8 mouse cellular contexts compared by ENCODE assay signal in the genomic region with DNA sequence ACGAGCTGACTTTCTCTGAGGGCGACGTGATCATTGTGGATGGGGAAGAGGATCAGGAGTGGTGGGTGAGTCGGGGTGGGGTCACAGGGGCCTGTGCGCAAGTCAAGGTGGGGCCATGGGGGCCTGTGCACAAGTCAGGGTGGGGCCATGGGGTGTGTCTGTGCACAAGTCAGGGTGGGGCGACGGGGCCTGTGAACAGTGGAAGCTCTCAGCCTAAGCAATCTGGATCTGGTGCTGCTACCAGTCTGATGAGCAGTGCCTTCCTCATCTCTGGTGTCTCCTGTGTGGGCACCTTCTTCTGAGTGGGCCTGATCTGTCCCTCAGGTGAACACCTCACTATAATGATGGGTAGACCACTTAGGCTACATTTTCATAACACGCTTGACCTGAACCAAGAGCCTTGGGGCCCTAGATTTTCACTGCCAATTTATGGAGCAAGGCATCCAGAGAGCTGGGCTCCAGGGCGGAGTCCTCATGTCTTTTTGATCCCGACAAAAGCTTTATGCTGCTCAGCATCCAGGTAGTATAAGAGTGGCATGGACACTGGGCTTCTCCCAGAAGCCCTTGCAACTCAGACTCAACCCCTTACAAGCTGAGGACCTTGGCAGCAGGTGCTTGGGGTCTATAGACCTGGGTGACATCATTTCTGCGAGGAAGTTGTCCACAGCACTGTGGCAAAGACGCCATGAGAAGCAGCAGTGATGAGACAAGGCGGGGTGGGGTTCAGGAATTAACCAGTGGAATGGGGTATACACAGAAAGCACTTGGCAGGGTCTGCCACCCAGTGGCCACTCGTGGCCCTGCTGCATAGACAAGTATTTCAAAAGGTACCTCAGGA. TPM values are rescaled to one million over a fixed set of nuclear protein-coding genes. Genes with fewer than 3 reads are reported as not detected.
A peak's percentile ranks its signal among the peaks of the same experiment; 100 is the strongest.
DNase-seq lines count a peak whose midpoint lies in the region; ATAC-seq and TF ChIP-seq lines count a peak whose summit lies in the region.

No protein-coding gene starts in this region.

- DNase-seq in Patski (ENCODE audit: low read depth, low spot score) = no peak
- DNase-seq in cerebellum, postnatal 10 days = peak; percentile 82
- DNase-seq in frontal cortex, postnatal 25 days (ENCODE audit: low spot score in 2 of 2) = peak; percentile 53 to 60
- DNase-seq in layer of hippocampus, postnatal 10 days (ENCODE audit: low spot score in 2 of 2) = peak; percentile 69 to 80
- peak; percentile 73 for DNase-seq in retina, postnatal 1 day

- WGBS in hindbrain, embryonic 13.5 days = 80% methylated on average over 14 of the region's 14 CpGs
- WGBS in lung, embryonic 15.5 days = 70% methylated on average over 14 of the region's 14 CpGs

- H3K9ac ChIP-seq in hindbrain, embryonic 13.5 days = no peak overlapping the region
- H3K9ac ChIP-seq in lung, embryonic 15.5 days = no peak overlapping the region

- CTCF ChIA-PET in Patski (lab: Charles Lee) = no interaction called here

- H3K9me3 ChIP-seq in hindbrain, embryonic 13.5 days = no peaks in the 10 kb centered on the region
- no peaks in the 10 kb centered on the region for H3K9me3 ChIP-seq in lung, embryonic 15.5 days

- H3K4me2 ChIP-seq in hindbrain, embryonic 13.5 days = no peak overlapping the region
- no peak overlapping the region for H3K4me2 ChIP-seq in lung, embryonic 15.5 days

- H3K36me3 ChIP-seq in hindbrain, embryonic 13.5 days = peaks cover 84% of the 10 kb centered on the region
- peaks cover 41% of the 10 kb centered on the region for H3K36me3 ChIP-seq in lung, embryonic 15.5 days

- H3K4me3 ChIP-seq in hindbrain, embryonic 13.5 days = no peak overlapping the region
- no peak overlapping the region for H3K4me3 ChIP-seq in lung, embryonic 15.5 days

- peak; percentile 79 for TF ChIP-seq CTCF in Patski (IDR thresholded peaks at IDR 0.05)

- H3K27ac ChIP-seq in hindbrain, embryonic 13.5 days = no peak overlapping the region
- H3K27ac ChIP-seq in lung, embryonic 15.5 days = no peak overlapping the region

- no peaks in the 10 kb centered on the region for H3K4me1 ChIP-seq in hindbrain, embryonic 13.5 days (replicated peaks)
- no peaks in the 10 kb centered on the region for H3K4me1 ChIP-seq in lung, embryonic 15.5 days

- in situ Hi-C loops in Patski (cut with MboI; ENCODE audit: low pct_unique_long_range_greater_than_20kb) = loop anchor here (25.0 kb wide), 1 partner anchor 554 kb away; no protein-coding TSS in a partner anchor

- no peak for ATAC-seq in Patski
- ATAC-seq in hindbrain, embryonic 13.5 days (ENCODE audit: low FRiP score) = peak; percentile 89
- ATAC-seq in lung, embryonic 15.5 days (ENCODE audit: borderline replicate concordance, extremely low read depth, low FRiP score, low TSS enrichment) = peak; percentile 58
- ATAC-seq in activated CD4-positive, CD25-positive, alpha-beta regulatory T cell, adult 4 months = no peak

- H3K27me3 ChIP-seq in Patski = no peaks in the 10 kb centered on the region
- H3K27me3 ChIP-seq in hindbrain, embryonic 13.5 days = no peaks in the 10 kb centered on the region
- H3K27me3 ChIP-seq in lung, embryonic 15.5 days = no peaks in the 10 kb centered on the region

- POLR2A ChIA-PET in Patski (lab: Charles Lee) = no interaction called here

RNA-seq across cellular contexts. Expression of gene Cpsf3, which starts 19.0 kb away (rescaled TPM):
- polyA plus RNA-seq in Patski (2021) = 54.8 TPM
- 97.7 and 98.1 TPM in 2 replicates for polyA plus RNA-seq in hindbrain, embryonic 13.5 days (2015; fragmentation: Nextera tagmentation; extraction: Ambion mirVana)
- total RNA-seq in layer of hippocampus, postnatal 10 days (2021) = 10 to 100 TPM; 53.1 to 56.8 TPM
- polyA plus RNA-seq in lung, embryonic 15.5 days (2015; fragmentation: Nextera tagmentation; extraction: Ambion mirVana) = 106 and 111 TPM in 2 replicates
- polyA plus RNA-seq in activated CD4-positive, CD25-positive, alpha-beta regulatory T cell, adult 4 months (2017; shearing (Covaris generic)) = 100 to 1,000 TPM; 119 to 123 TPM

RNA-seq across cellular contexts. Expression of gene Itgb1bp1, which starts 19.9 kb away (rescaled TPM):
- polyA plus RNA-seq in Patski (2021) = 62.4 TPM
- 38.4 TPM in 2 replicates for polyA plus RNA-seq in hindbrain, embryonic 13.5 days (2015; fragmentation: Nextera tagmentation; extraction: Ambion mirVana)
- 10 to 100 TPM; 39.5 to 43.0 TPM for total RNA-seq in layer of hippocampus, postnatal 10 days (2021)
- 46.0 and 54.7 TPM in 2 replicates for polyA plus RNA-seq in lung, embryonic 15.5 days (2015; fragmentation: Nextera tagmentation; extraction: Ambion mirVana)
- 10 to 100 TPM; 81.7 to 94.8 TPM for polyA plus RNA-seq in activated CD4-positive, CD25-positive, alpha-beta regulatory T cell, adult 4 months (2017; shearing (Covaris generic))

RNA-seq across cellular contexts. Expression of gene Iah1, which starts 50.0 kb away (rescaled TPM):
- polyA plus RNA-seq in Patski (2021) = 88.1 TPM
- polyA plus RNA-seq in hindbrain, embryonic 13.5 days (2015; fragmentation: Nextera tagmentation; extraction: Ambion mirVana) = 37.9 and 39.3 TPM in 2 replicates
- 10 to 100 TPM; 17.8 to 20.6 TPM for total RNA-seq in layer of hippocampus, postnatal 10 days (2021)
- 61.0 and 61.8 TPM in 2 replicates for polyA plus RNA-seq in lung, embryonic 15.5 days (2015; fragmentation: Nextera tagmentation; extraction: Ambion mirVana)
- 10 to 100 TPM; 51.7 to 55.5 TPM for polyA plus RNA-seq in activated CD4-positive, CD25-positive, alpha-beta regulatory T cell, adult 4 months (2017; shearing (Covaris generic))

Comparison
In these comparisons a context has a peak if more than half of its experiments do, and no peak if none do; other contexts are left out.
1. ATAC-seq: peak in hindbrain, embryonic 13.5 days (single experiment) and lung, embryonic 15.5 days (single experiment); none in Patski (single experiment) and activated CD4-positive, CD25-positive, alpha-beta regulatory T cell, adult 4 months (single experiment).